Mouse (Mus musculus) thymus, postnatal 14 days (tissue): Measurements from ENCODE around the gene Thbs3.

Experiments used
- DNase-seq: peaks from one replicate; pipeline ENCODE4 v3.0.0; 2021

Gene Thbs3

GRCm38 (mm10) chr3:89228836-89229235 is 13.9 kb downstream of the Thbs3 start, which contains the start of gene Muc1:
TSS of gene Muc1 (plus strand) at chr3:89229057.
- DNase-seq = no peak

GRCm38 (mm10) chr3:89229276-89229675 is 14.3 kb downstream of the Thbs3 start:
- no peak for DNase-seq

GRCm38 (mm10) chr3:89230561-89230960 is 15.6 kb downstream of the Thbs3 start:
- no peak for DNase-seq

GRCm38 (mm10) chr3:89231345-89231744 is 16.4 kb downstream of the Thbs3 start:
- DNase-seq = no peak

GRCm38 (mm10) chr3:89231772-89232275 is 16.8 kb downstream of the Thbs3 start:
- no peak for DNase-seq

DNA sequence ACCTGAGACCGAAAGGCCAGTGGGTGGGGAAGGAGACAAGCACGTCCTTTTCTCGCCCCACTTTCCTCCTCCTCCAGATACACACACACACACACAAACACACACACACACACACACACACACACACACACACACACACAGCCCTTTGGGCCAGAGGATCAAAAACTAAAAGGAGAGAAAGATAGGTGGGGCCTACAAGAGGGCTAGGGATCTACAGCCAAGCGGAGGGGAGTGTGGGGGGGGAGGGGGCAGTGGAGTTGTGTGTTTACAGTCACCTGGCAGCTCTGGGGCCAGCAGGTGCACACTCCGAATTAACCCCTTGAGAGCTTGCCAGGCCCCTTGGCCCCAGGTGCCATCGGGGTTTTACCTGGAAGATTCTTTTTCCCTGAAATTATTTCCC is 17.6 kb downstream of the Thbs3 start:
- no peak for DNase-seq

DNA sequence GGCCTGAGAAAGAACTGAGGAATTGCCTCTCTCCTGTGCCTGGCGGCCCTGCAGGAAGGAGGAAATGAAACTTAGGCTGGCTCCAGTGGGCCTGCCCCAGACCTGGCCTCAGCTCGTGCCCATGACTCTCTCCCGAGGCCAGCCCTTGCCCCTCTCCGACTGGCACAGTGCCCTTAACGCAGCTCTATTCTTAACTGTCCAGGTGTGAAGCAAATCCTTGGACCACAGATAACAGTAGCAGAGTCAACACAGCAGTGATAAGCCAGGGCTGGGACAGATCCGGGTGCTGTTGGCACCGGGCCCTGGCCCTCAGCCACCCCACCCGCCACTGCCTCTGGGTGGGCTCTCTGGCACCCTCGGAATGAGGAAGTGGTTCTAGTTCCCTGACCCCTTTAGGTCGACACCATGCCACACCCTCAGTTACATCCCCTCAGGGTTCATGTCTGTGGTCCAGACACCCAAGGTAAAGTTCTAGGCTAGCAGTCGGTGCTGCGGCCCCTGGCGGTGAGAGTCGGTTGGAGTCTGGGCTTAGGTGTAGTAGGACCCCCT is 18.7 kb downstream of the Thbs3 start:
- DNase-seq = no peak

GRCm38 (mm10) chr3:89236516-89236915 is 21.5 kb downstream of the Thbs3 start:
- DNase-seq = no peak

DNA sequence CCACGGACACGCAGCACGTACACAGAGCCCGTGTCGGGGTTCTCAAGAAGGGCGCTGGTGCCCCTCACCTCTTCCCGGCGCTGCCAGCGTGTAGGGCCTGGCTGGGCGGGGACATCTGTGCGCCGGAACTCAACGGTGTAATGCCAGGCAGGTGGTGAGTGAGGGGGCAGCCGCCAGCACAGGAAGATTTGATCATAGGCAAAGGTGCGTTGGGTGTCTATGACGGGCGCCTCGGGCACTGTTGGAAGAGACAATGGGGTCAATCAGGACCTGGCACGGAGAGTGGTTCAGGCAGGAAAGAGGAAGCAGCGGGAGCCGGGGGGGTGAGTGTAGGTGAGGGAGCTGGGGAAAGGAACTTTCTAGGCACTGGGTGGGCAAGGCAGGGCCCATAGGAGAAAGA is 22.7 kb downstream of the Thbs3 start:
- no peak for DNase-seq

DNA sequence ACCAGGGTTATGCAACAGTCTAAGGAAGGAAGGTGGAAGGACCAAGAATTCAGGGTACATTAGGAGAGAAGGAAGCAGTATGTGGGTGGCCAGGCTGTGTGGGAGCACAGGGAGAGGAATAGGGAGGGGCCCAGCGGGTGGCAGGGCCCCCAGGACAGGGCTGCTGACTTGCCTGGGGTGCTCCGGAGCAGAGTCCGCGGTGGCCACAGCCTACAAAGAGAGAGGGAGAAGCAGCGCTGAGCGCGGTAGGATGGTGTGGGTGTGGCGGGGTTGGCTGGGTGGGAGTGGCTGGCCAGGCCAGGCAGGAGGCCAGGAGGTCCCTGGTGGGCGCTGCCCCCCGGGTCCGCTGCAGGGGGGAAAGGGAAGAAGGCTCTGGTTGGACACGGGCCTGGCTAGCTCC is 23.5 kb downstream of the Thbs3 start:
- DNase-seq = no peak

DNA sequence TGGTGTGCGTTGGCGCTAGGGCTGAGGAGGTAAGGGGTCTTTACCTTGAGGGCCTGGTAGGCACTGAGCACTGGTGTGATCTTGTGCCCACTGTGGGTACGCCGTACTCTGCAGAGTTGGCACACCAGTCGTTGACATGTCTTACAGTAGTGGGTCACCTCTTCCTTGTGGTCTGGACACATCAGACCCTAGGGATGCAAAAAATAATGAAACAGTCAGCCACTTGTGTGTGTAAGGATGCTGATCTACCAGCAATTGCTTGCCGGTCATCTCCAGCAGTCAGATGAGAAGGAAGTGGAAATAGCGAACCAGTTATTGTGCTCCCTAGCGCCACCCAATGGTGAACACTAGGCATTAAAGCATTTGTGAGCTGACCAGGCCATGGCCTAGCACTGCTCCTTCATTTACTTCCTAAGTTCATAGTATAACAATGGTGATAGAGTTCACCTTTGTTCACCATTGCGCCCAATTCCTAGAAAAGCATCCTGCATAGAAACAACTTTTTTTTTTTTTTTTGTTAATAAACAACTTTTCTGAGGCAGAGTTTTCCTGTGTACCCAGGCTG is 27.4 kb downstream of the Thbs3 start:
- DNase-seq = no peak

DNA sequence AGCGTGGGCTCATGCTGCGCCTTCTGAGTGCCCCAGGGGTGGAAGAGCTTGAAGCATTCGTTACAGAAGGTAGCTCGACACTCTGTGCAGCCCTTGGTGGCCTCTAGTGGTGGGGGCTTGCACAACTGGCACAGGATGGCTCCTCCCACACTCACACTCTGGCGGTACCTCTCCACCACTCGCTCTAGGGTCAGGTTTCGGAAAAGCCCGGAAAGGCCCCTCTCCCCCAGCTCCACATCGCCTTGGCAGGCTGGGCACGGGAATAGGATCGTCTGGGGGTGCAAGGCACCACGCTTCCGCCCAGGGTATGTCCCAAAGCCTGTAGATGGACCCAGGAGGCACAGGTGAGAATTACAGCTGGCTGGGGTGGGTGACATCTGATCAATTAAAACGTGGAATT is 28.6 kb downstream of the Thbs3 start:
- peak; percentile 88 for DNase-seq

- DNase-seq = peak; percentile 49
Measured at GRCm38 (mm10) chr3:89244158-89244981, 29.4 kb downstream of the Thbs3 start.

GRCm38 (mm10) chr3:89244982-89245687 is 30.2 kb downstream of the Thbs3 start:
- peak; percentile 78 for DNase-seq

GRCm38 (mm10) chr3:89245688-89246171 is 30.8 kb downstream of the Thbs3 start, which contains the start of gene Krtcap2:
TSS of gene Krtcap2 (plus strand) at chr3:89245966.
- peak; percentile 48 for DNase-seq

DNA sequence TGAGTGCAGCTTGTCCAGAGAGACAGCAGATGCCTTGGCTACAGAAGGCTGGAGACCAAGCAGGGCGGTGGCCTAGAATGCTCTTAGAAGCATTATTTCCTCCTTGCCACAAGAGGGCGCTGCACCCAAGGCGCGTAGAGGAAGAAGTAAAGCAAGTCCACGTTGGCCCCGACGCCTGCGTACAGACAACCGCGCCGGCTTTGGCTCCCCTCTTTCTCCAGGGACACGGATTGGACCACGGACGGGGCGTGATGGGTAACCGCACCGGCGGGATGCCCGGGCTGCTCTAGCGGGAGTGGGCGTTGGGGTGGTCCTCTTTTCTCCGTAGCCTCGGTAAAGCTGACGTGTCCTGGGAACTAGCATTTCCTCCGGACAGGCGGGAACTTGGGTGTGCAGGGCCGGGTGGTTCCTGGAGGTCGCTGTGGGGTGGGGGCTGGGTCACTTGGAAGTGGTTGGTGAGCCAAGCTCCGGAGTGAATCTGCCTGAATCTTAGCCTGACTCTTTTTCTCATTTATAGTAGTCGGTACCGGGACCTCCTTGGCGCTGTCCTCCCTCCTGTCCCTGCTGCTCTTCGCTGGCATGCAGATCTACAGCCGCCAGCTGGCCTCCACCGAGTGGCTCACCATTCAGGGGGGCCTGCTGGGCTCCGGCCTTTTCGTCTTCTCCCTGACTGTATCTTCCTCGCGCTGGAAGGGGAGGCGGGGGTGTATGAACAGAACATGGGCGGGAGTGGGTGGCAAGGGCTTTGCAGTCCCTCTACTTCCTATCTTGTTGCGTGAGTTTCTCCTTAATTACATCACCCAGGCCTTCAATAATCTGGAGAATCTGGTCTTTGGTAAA is 31.5 kb downstream of the Thbs3 start, which contains the start of gene Trim46:
Gene Trim46 (minus strand): TSS at position 49 of the 840 bp plus-strand sequence.
- DNase-seq = peak; percentile 87

DNA sequence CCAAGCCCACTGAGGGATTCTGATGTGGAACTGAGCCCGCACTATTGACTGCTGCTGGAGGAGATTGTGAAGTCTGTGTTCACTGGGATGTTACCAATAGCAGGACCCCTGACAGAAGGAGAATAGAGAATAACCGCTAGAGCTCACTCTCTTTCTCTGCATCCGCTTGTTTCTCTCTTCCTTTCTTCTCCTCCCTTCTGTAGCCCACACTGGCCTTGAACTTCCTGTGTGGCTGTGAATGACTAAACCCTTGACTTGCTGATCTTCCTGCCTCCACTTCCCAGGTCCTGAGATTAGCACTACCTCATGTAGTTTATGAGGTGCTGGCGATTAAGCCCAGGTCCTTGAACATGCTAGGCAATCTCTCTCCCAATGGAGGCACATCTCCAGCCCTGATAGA is 32.5 kb downstream of the Thbs3 start:
- no peak for DNase-seq

DNA sequence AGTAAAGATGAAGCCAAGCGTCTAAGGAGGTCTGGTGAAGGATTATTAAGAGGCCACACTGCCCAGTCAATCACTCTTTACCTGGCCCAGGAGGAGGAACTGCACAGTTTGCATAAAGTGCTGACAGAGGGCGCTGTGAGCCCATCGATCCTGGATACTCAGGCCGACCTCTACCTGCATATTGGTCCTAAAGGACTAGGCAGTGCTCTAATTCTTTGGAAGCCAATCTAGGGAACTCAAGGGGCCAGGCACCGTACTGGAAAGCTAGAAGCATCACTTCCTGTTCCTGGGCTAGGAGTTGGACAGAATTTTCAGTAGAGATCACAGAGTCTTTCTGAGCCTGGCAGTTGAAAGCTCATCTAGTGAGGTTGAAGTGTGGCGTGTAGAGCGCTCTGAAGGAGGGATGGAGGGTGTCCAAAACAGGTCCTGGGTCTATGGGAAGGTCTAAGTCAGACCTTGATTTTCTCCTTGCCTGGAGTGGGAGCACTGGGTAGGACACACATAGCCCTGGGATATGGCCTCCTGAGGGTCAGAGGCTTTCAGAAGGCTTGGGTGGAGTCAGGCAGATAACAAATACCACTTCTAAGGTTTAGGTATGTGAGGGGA is 35.6 kb downstream of the Thbs3 start:
- DNase-seq = peak; percentile 72

DNA sequence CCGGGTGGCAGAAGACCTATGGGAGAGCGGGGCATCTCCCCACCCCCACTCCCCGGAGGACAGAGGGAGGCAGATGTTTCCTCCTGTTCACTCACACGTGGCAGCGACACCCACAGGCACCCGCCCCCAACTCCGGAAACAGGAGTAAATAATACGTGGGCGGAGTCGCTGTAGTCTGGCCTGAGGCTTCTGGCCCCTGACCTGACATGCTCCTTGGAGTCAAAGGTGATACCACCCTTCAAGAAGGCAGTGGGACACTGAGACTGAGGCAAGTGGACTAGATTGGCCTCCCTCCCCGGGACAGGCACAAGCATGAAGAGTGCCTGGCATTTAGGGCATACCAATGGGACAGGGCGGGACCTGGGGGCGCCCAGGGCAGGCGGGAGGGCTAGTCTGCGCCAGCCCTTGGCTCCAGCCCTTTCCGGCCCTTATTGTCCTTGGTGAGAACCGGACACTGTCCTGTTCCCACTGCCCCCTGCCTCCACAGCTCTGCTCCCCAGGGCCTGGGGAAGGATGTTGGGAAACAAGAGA is 36.5 kb downstream of the Thbs3 start:
- DNase-seq = peak; percentile 85

DNA sequence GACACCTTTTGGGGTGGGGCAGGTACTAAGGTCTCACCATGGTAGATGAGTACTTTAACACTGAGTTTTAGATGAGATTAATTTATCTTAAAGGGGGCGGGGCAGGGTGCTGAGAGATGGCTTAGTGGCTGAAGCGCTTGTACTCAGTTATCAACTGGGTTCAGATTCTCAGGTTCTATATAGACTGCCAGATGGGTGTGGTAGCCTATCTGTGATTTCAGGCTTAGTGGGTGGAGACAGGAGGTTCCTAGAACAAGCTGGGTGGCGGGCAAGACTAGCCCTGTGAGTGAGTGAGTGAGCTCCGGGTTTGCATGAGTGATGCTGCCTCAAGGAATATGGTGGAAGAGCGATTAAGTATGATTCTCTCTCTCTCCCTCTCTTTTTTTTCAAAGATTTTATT is 40.0 kb downstream of the Thbs3 start:
- no peak for DNase-seq

DNA sequence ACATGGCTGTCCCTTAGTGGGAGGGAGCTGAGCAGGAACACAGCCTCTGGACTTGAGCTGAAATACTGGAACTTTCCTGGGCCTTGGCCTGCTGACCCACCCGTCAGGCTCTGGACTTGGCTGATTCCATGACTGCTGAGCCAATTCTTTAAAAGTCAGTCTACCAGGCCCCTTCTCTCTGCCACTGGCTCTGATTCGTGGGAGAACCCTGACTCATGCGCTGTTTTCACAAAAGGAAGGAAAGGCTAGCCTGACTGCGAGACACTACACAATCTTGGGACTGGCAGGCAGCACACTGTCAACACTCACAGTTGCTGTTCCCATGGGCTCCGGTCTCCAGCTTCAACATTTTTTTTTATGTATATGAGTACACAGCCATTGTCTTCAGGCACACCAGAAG is 41.2 kb downstream of the Thbs3 start:
- DNase-seq = no peak
